Mouse (Mus musculus) midbrain, embryonic 12.5 days (tissue): ENCODE results near the gene Twist2. TPM values are rescaled to one million over a fixed set of nuclear protein-coding genes. Genes with fewer than 3 reads are reported as not detected.

Experiments
- ATAC-seq: fragments of 200-750 bp; cut with Nextera tagmentation; 2 replicates; pipeline ENCODE4 v1.8.0; 2017; ENCODE audit warnings: low read depth, moderate TSS enrichment, moderate library complexity; ENCODE audit not compliant: low FRiP score
- H3K27ac ChIP-seq: fragments of 300-500 bp; sonication (generic); replicated peaks from 2 replicates; pipeline ENCODE4 v1.5.1; 2016; ENCODE audit warnings: mild to moderate bottlenecking
- H3K27me3 ChIP-seq: fragments of 300-500 bp; sonication (generic); 2 replicates; pipeline ENCODE4 v1.6.1; 2016; ENCODE audit warnings: mild to moderate bottlenecking
- H3K36me3 ChIP-seq: fragments of 300-500 bp; sonication (generic); 2 replicates; pipeline ENCODE4 v1.6.1; 2016
- H3K4me1 ChIP-seq: fragments of 300-500 bp; sonication (generic); 2 replicates; pipeline ENCODE4 v1.6.1; 2016
- H3K4me2 ChIP-seq: fragments of 300-500 bp; sonication (generic); replicated peaks from 2 replicates; pipeline ENCODE4 v1.6.1; 2016; ENCODE audit warnings: mild to moderate bottlenecking, moderate library complexity
- H3K4me3 ChIP-seq: fragments of 300-500 bp; sonication (generic); 2 replicates; pipeline ENCODE4 v1.5.1; 2016; ENCODE audit warnings: mild to moderate bottlenecking
- H3K9ac ChIP-seq: fragments of 300-500 bp; sonication (generic); replicated peaks from 2 replicates; pipeline ENCODE4 v1.6.1; 2016; ENCODE audit warnings: mild to moderate bottlenecking, moderate library complexity
- H3K9me3 ChIP-seq: fragments of 300-500 bp; sonication (generic); 2 replicates; pipeline ENCODE4 v1.6.1; 2016; ENCODE audit warnings: mild to moderate bottlenecking
- WGBS: fragments of 180-500 bp; shearing (Covaris S2); methylation state at CpG from one replicate; pipeline ENCODE4 v1.1.7; 2016; 5-methylcytosine and 5-hydroxymethylcytosine counted together
- polyA plus RNA-seq: library from polyadenylated mRNA; unstranded; fragments of >200 nt; fragmentation: Nextera tagmentation; extraction: Ambion mirVana; gene quantifications from 2 replicates; pipeline ENCODE4 v1.2.1, GENCODE M21; 2016

Gene Twist2
- polyA plus RNA-seq, 1 experiment from 2014 or later: 10.1 TPM

DNA sequence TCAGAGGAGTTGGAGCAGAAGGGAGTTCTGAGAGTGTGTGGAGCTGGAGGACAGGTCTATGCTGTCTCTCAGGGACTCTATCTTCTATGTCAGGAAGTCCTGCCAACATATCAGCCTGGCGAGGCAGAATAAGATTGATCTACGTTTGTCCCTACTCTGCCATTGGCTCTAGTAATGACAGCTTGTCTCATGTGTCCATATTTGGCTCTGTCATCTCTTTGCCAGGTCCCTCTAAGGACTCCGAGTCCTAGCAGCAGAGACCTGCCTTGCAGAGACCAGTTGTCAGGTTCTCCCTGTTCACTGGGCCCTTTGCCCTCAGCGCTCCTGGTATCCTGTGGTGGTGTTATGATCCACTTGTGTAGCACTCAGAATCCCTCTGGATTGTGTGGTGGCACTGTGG lies 21.4 kb upstream of the Twist2 start:
- no peaks in the 10 kb centered on the region for H3K36me3 ChIP-seq
- 87% methylated on average over 4 of the region's 4 CpGs for WGBS

DNA sequence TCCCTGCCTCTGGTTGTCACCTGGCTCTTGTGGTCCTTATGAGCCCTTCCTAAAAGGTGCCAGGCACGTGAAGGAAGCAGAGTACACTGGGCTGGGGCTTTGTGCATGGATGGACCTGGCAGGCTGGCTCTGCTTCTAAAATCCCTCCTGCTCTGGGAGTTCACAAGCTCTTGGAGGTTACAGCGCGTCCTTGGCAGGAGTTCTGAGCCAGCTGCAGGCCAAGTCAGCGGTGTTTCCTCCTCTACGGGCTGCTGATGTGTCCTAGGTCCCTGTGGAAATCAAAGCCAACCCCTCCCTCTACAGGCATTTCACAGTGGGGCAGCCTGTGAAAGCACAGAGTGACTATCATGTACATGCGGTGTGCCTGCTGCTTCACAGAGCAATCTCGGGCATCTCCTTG lies 20.1 kb upstream of the Twist2 start:
- H3K4me2 ChIP-seq: no peak overlapping the region
- H3K4me3 ChIP-seq: no peak overlapping the region
- WGBS: 79% methylated on average over 7 of the region's 7 CpGs
- no peak for ATAC-seq
- H3K9me3 ChIP-seq: 0 out of 2 replicates have a peak, but pooled peaks cover 3% of the 10 kb centered on the region
- H3K9ac ChIP-seq: no peak overlapping the region
- H3K4me1 ChIP-seq: no peaks in the 10 kb centered on the region
- no peaks in the 10 kb centered on the region for H3K27me3 ChIP-seq
- no peak overlapping the region for H3K27ac ChIP-seq
- H3K36me3 ChIP-seq: no peaks in the 10 kb centered on the region

More for the DNA sequence above, 21.4 kb upstream of the Twist2 start:
- Histone ChIP-seq H3K27ac (no peak overlapping the region), H3K9me3 (0 out of 2 replicates have a peak, but pooled peaks cover 3% of the 10 kb centered on the region), H3K4me1 (no peaks in the 10 kb centered on the region), H3K4me3 (no peak overlapping the region), H3K4me2 (no peak overlapping the region), H3K9ac (no peak overlapping the region), H3K27me3 (no peaks in the 10 kb centered on the region)
- ATAC-seq: no peak

DNA sequence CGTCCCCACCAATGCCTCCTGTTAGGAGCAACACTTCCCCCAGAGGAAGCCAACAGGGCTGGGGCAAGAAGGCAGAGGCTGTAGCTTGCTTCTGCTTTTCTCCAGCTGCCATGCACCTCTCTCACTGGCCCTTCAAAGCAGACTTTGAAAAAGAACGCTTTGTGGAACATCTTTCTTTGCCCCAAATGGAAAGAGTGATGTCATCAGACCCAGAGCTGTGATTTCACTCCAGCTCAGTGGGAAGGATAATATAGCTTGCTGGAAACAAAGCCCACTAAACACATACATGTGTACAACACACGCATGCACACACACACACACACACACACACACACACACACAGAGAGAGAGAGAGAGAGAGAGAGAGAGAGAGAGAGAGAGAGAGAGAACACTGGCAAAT lies 17.1 kb upstream of the Twist2 start:
- ATAC-seq: no peak
- Histone ChIP-seq H3K27me3 (no peaks in the 10 kb centered on the region), H3K4me1 (no peaks in the 10 kb centered on the region), H3K27ac (no peak overlapping the region), H3K4me2 (no peak overlapping the region), H3K9me3 (0 out of 2 replicates have a peak, but pooled peaks cover 3% of the 10 kb centered on the region), H3K9ac (no peak overlapping the region), H3K36me3 (no peaks in the 10 kb centered on the region), H3K4me3 (no peak overlapping the region)
- 81% methylated on average over 3 of the region's 3 CpGs for WGBS

DNA sequence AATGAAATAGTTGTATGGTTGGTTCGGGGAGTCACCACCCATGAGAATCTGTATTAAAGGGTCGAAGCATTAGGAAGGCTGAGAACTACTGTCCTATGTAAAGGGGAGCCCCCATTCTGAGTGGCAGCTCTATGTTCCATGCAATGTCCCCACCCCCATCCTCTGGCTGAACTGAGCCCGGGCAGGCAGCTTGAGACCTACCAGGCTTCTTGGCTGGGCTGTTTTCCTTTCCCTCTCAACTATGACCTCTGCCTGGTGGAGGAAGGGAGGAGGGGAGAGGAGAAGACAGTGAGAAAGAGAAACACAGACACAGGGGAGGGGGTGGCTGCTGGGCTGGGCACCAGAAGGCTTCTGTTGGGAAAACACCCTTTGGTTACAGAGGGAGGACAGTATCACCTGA lies 1.9 kb upstream of the Twist2 start:
- H3K27ac ChIP-seq: no peak overlapping the region
- ATAC-seq: no peak
- H3K4me1 ChIP-seq: peaks cover 18% of the 10 kb centered on the region
- no peak overlapping the region for H3K9ac ChIP-seq
- no peak overlapping the region for H3K4me2 ChIP-seq
- 65% methylated on average over 3 of the region's 3 CpGs for WGBS
- peaks cover 47% of the 10 kb centered on the region for H3K27me3 ChIP-seq
- no peak overlapping the region for H3K4me3 ChIP-seq
- no peaks in the 10 kb centered on the region for H3K36me3 ChIP-seq
- H3K9me3 ChIP-seq: no peaks in the 10 kb centered on the region

DNA sequence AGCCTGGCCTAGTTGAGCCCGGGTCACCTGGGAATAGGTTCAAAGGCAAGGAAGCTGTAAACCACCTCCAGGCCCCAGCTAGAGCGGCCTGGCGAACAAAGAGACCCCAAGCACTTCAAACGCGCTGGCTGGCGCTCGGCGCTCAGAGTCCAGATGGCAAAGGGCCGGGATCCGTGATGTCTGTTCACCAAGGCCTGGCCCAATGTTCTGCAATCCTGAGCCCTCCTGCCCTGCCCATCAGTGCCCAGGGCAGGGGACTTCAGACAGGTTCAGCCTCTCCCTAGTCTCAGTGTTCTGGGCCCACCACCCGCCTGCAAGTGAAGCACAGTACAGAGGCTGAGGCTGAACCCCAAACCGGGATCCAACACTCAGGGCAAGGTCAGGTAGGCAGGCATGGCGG lies 913 bp upstream of the Twist2 start:
- Histone ChIP-seq H3K4me3 (peak overlapping the region; percentile 44), H3K9me3 (no peaks in the 10 kb centered on the region), H3K4me2 (peak overlapping the region; percentile 74; the same call in 1 of the 2 replicates), H3K27me3 (peaks cover 55% of the 10 kb centered on the region), H3K4me1 (peaks cover 18% of the 10 kb centered on the region), H3K9ac (no peak overlapping the region), H3K27ac (no peak overlapping the region), H3K36me3 (no peaks in the 10 kb centered on the region)
- WGBS: 15% methylated on average over 13 of the region's 13 CpGs
- no peak for ATAC-seq

DNA sequence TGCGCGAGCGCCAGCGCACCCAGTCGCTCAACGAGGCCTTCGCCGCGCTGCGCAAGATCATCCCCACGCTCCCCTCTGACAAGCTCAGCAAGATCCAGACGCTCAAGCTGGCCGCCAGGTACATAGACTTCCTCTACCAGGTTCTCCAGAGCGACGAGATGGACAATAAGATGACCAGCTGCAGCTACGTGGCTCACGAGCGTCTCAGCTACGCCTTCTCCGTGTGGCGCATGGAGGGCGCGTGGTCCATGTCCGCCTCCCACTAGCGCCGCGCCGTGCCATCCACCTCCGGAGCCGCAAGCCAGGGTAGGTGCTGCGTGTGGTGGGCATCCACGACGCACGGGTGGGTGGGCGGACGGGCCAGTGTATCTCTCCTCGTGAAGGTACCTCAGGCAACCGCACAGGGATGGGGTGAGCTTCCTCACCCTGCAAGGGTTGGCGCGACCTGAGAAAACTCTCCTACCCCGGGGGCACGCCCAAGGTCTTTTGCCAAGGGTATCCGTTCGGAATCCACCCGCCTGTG lies 644 bp downstream of the Twist2 start:
- Histone ChIP-seq H3K36me3 (no peaks in the 10 kb centered on the region), H3K27ac (no peak overlapping the region), H3K9me3 (no peaks in the 10 kb centered on the region), H3K4me2 (peak overlapping the region; percentile 74), H3K9ac (peak overlapping the region; percentile 39; the same call in 1 of the 2 replicates), H3K27me3 (peaks cover 61% of the 10 kb centered on the region), H3K4me3 (peak overlapping the region; percentile 44), H3K4me1 (peaks cover 18% of the 10 kb centered on the region)
- ATAC-seq: no peak
- 1% methylated on average over 45 of the region's 45 CpGs for WGBS

DNA sequence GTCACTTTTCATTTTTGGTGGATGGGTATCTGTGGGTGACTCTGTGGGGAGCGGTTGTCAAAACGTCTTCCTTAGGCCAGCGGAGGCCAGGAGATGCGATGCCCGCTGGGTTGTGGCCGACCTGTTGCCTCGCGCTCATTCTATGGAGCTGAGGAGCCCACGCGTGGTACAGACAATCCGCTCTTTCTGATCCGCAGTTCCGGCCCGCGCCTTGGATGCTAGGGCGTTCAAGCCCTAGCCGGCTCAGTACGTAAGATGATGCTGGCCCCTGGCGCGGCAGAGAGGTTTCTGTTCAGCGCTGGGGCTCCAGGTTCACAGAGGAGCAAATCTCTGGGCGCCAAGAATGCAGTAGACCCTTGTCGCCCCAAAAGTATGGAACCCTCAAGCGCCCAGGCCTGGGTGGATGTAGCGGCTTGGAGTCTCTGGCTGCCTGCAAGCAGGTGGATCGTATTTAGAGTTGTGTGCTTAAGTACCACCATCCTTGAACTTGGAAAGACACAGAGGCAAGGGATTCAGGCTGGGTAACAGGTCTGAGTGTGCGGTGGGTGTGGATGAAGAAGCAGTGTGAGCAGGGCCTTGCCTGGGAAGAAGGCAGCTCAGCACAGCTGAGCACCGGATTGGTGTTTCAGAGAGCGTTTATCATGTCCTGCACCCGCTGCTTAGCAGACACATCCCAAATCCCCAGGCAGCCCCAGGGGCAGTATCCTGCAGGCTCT lies 1.3 kb downstream of the Twist2 start:
- H3K27ac ChIP-seq: no peak overlapping the region
- no peaks in the 10 kb centered on the region for H3K9me3 ChIP-seq
- H3K4me2 ChIP-seq: peak overlapping the region; percentile 74
- 6% methylated on average over 30 of the region's 30 CpGs for WGBS
- peaks cover 18% of the 10 kb centered on the region for H3K4me1 ChIP-seq
- ATAC-seq: no peak
- peak overlapping the region; percentile 44 for H3K4me3 ChIP-seq
- H3K36me3 ChIP-seq: no peaks in the 10 kb centered on the region
- H3K27me3 ChIP-seq: peaks cover 58% of the 10 kb centered on the region
- no peak overlapping the region for H3K9ac ChIP-seq

DNA sequence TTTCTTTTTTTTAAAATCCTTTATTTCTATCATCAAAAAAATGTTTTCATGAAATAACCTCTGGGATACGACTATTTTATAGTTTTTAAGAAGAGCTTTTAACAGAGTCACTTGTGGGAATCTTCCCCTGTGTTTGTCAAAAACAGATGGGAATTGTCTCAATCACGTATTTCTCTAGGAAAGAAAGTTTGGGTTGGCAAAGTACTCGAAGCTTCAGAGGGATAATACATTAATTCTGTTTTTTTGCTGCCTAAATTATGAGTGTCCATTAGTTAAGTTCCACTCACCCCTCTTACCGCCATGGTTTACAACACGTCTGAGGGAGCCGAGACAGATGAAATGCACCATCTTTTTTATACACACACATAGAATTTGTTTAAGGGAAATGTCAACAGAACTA lies 2.2 kb downstream of the Twist2 start:
- ATAC-seq: no peak
- no peak overlapping the region for H3K27ac ChIP-seq
- no peak overlapping the region for H3K9ac ChIP-seq
- peaks cover 18% of the 10 kb centered on the region for H3K4me1 ChIP-seq
- H3K9me3 ChIP-seq: no peaks in the 10 kb centered on the region
- H3K4me3 ChIP-seq: no peak overlapping the region
- no peak overlapping the region for H3K4me2 ChIP-seq
- H3K36me3 ChIP-seq: no peaks in the 10 kb centered on the region
- 72% methylated on average over 6 of the region's 6 CpGs for WGBS
- peaks cover 56% of the 10 kb centered on the region for H3K27me3 ChIP-seq

DNA sequence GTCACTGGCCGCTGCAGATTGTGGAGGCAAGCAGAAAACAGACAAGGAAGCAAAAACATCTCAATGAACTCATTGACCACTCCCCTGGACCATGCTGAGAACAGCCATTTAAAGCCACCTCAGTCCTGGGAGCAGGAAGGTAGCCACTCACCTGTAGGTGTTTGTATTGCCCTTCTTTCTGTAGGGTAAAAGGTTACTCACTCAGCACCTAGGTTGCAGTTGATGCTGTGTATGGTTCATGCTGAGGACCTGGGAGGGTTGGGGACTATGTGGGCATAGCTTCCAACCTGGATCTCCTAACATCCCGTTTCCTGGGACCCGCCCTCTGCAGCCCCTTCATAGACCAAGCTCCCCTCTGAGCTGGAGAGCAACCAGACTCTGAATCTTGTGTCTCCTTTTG lies 14.8 kb downstream of the Twist2 start:
- Histone ChIP-seq H3K9me3 (no peaks in the 10 kb centered on the region), H3K27ac (no peak overlapping the region), H3K27me3 (no peaks in the 10 kb centered on the region; the same call in 1 of the 2 replicates), H3K36me3 (no peaks in the 10 kb centered on the region), H3K4me3 (no peak overlapping the region), H3K9ac (no peak overlapping the region), H3K4me1 (no peaks in the 10 kb centered on the region), H3K4me2 (no peak overlapping the region)
- no peak for ATAC-seq
- WGBS: 82% methylated on average over 3 of the region's 3 CpGs

DNA sequence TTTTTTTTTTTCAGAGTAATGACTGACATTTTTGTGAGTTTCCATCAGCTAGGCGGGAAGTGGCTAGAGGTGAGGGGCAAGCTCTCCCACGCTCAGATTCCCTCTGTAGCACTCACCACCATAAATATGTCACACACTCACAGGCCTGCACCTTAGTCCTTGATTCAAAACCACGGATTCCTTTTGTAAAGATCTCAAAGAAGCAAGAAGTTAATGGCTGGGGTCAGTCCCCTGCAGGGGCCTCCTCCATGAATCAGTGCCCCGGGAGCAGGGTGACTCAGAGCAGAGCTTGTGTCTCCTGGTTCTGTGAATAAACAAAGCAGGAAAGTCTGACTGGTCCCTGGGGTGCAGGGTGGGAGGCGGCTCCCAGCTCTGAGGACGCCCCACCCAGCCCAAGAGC lies 15.3 kb downstream of the Twist2 start:
- H3K4me2 ChIP-seq: no peak overlapping the region
- H3K9me3 ChIP-seq: no peaks in the 10 kb centered on the region
- H3K9ac ChIP-seq: no peak overlapping the region
- H3K4me1 ChIP-seq: no peaks in the 10 kb centered on the region
- 46% methylated on average over 6 of the region's 6 CpGs for WGBS
- no peaks in the 10 kb centered on the region; the same call in 1 of the 2 replicates for H3K27me3 ChIP-seq
- ATAC-seq: no peak
- H3K27ac ChIP-seq: no peak overlapping the region
- no peak overlapping the region for H3K4me3 ChIP-seq
- no peaks in the 10 kb centered on the region for H3K36me3 ChIP-seq

DNA sequence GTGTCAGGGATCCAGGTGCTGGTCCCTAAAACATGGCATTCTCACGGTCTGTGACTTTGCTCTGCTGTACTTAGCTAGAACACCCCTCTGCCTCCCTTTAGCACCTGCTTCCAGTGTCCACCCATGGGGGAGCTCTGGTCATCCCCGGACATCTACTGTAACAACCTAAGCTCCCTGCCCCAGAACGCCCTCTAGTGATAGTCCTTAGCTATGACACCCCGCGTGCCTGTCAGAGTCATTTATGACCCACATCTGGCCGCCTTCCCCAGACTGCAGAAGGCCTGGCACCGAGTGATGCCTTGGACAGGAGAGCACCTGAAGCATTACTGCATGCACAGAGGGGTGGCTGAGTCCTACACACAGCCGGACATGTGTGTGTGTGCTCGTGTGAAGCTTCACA lies 18.0 kb downstream of the Twist2 start:
- H3K9me3 ChIP-seq: no peaks in the 10 kb centered on the region
- no peak overlapping the region for H3K27ac ChIP-seq
- H3K4me3 ChIP-seq: no peak overlapping the region
- ATAC-seq: no peak
- H3K4me1 ChIP-seq: no peaks in the 10 kb centered on the region
- no peak overlapping the region for H3K4me2 ChIP-seq
- no peaks in the 10 kb centered on the region; the same call in 1 of the 2 replicates for H3K27me3 ChIP-seq
- 63% methylated on average over 9 of the region's 9 CpGs for WGBS
- no peaks in the 10 kb centered on the region for H3K36me3 ChIP-seq
- no peak overlapping the region for H3K9ac ChIP-seq

DNA sequence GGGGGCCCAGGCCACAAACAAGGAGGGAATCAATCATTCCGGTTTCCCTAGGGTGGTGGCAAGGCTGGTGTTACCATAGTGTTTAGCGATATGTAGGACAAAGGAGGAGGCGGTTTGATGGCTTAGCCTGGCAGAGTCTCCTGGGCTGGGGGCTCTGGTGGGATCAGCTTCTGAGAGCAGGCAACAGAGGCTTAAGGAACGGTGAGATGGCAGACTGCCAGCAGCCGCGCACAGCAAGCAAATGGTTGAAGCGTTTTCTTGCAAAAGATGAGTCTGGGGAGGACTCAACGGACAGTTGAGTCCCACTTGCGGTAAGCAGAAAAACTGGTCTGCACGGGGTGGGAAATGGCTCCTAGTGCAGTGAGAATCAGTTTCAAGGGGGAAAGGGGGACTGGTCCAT lies 19.3 kb downstream of the Twist2 start:
- H3K4me2 ChIP-seq: no peak overlapping the region
- H3K4me1 ChIP-seq: no peaks in the 10 kb centered on the region
- no peak overlapping the region for H3K27ac ChIP-seq
- H3K27me3 ChIP-seq: no peaks in the 10 kb centered on the region
- H3K9ac ChIP-seq: no peak overlapping the region
- H3K9me3 ChIP-seq: no peaks in the 10 kb centered on the region
- ATAC-seq: no peak
- WGBS: 78% methylated on average over 10 of the region's 10 CpGs
- H3K4me3 ChIP-seq: no peak overlapping the region
- no peaks in the 10 kb centered on the region for H3K36me3 ChIP-seq
